Comparison of ENCODE assay signal across 9 mouse cellular contexts in the genomic region with DNA sequence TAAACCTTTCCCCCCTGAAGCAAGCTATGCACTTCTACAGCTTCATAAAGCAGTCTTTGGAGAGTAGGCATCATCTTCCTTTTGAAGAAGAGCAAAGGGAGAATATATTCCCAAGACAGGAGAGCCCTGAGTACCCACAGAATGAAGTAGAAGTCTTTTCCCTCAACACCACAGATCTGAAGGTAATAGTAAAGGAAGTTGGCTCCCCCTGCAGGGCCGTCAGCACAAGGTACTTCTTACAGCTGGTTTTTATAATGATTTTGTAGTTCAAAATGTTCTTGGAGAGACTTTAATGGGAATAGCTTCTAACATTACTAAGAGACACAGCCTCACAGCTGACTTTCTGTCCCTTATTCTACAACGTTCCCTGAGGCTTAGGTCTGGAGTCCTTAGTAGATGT. TPM values are rescaled to one million over a fixed set of nuclear protein-coding genes. Genes with fewer than 3 reads are reported as not detected.
A peak's percentile ranks its signal among the peaks of the same experiment; 100 is the strongest.
DNase-seq lines count a peak whose midpoint lies in the region; ATAC-seq and TF ChIP-seq lines count a peak whose summit lies in the region.
"Had no signal": no experiment of that assay in that cellular context is flagged by ENCODE, and none has a peak within 500 bp of the region (broad histone marks: within the 10 kb centered on the region; RNA-seq: fewer than 3 reads in every experiment).

No protein-coding gene starts in this region.

- no peak for ATAC-seq in forebrain, embryonic 11.5 days (replicated peaks; ENCODE audit: low FRiP score)

- H3K36me3 ChIP-seq in forebrain, embryonic 11.5 days (ENCODE audit: control insufficient read depth, insufficient read depth, low read length) = no peaks in the 10 kb centered on the region
- H3K36me3 ChIP-seq: midbrain, embryonic 12.5 days had no signal

- no peaks in the 10 kb centered on the region for H3K27me3 ChIP-seq in cerebellum, adult 2 months (ENCODE audit: control insufficient read depth, insufficient read depth, low read length)
- H3K27me3 ChIP-seq in forebrain, embryonic 11.5 days (ENCODE audit: control insufficient read depth, insufficient read depth, low read length) = no peaks in the 10 kb centered on the region
- H3K27me3 ChIP-seq: midbrain, embryonic 12.5 days had no signal

- TF ChIP-seq CTCF in layer of hippocampus, adult 2 months (conservative IDR thresholded peaks at IDR 0.05) = peak; percentile 67
- TF ChIP-seq CTCF in cerebellum, adult 2 months (IDR thresholded peaks at IDR 0.05; ENCODE audit: borderline replicate concordance, insufficient read depth, low read depth, low read length) = no peak

- no peak overlapping the region for H3K4me3 ChIP-seq in layer of hippocampus, adult 2 months
- no peak overlapping the region for H3K4me3 ChIP-seq in cerebellum, adult 2 months (replicated peaks; ENCODE audit: insufficient read depth, low read depth, low read length)
- no peak overlapping the region for H3K4me3 ChIP-seq in forebrain, embryonic 11.5 days (ENCODE audit: low read depth, low read length)
- H3K4me3 ChIP-seq: midbrain, embryonic 12.5 days had no signal

- H3K9ac ChIP-seq in forebrain, embryonic 11.5 days (ENCODE audit: low read length) = no peak overlapping the region
- H3K9ac ChIP-seq: midbrain, embryonic 12.5 days had no signal

- no peaks in the 10 kb centered on the region for H3K4me1 ChIP-seq in cerebellum, adult 2 months (ENCODE audit: control insufficient read depth, insufficient read depth, low read length)
- H3K4me1 ChIP-seq in forebrain, embryonic 11.5 days (replicated peaks; ENCODE audit: control insufficient read depth, insufficient read depth, low read length) = no peaks in the 10 kb centered on the region
- H3K4me1 ChIP-seq: midbrain, embryonic 12.5 days had no signal

- TF ChIP-seq POLR2A in cerebellum, adult 2 months (IDR thresholded peaks at IDR 0.05; ENCODE audit: borderline replicate concordance, insufficient read depth, low read length) = no peak

- no peak overlapping the region for H3K4me2 ChIP-seq in forebrain, embryonic 11.5 days (ENCODE audit: low read depth, low read length, severe bottlenecking)
- H3K4me2 ChIP-seq: midbrain, embryonic 12.5 days had no signal

- DNase-seq in adrenal gland, postnatal 10 days = peak; percentile 27
- DNase-seq in adrenal gland, adult 2 months = no peak
- DNase-seq in layer of hippocampus, adult 2 months (ENCODE audit: low spot score in 2 of 2) = no peak
- no peak for DNase-seq in layer of hippocampus, postnatal 36 days
- peak; percentile 49 for DNase-seq in gastrocnemius, postnatal 14 days
- peak; percentile 33 for DNase-seq in right cerebral cortex, postnatal 25 days
- no peak for DNase-seq in cerebellum, adult 2 months
- DNase-seq in forebrain, embryonic 11.5 days (ENCODE audit: low spot score) = no peak

- WGBS in cerebellum, adult 2 months = 80% methylated on average over 2 of the region's 2 CpGs
- 68% methylated on average over 2 of the region's 2 CpGs for WGBS in forebrain, embryonic 11.5 days

- H3K27ac ChIP-seq in layer of hippocampus, adult 2 months = no peak overlapping the region
- no peak overlapping the region for H3K27ac ChIP-seq in cerebellum, adult 2 months (ENCODE audit: insufficient read depth, low read length)
- no peak overlapping the region for H3K27ac ChIP-seq in forebrain, embryonic 11.5 days (ENCODE audit: low read depth, low read length)
- H3K27ac ChIP-seq: midbrain, embryonic 12.5 days had no signal

- no peaks in the 10 kb centered on the region for H3K9me3 ChIP-seq in forebrain, embryonic 11.5 days (ENCODE audit: control insufficient read depth, low read length)
- H3K9me3 ChIP-seq: midbrain, embryonic 12.5 days had no signal

- intact Hi-C loops in gastrocnemius, postnatal 14 days (cut with DNase I; ENCODE audit: low total_unique reads) = no loop called here

RNA-seq across cellular contexts. Expression of a gene that starts 19.8 kb away (rescaled TPM):
- under 1 TPM; 0.66 to 0.79 TPM for total RNA-seq in adrenal gland, postnatal 10 days (2021)
- total RNA-seq in adrenal gland, adult 2 months (2021) = not detected
- polyA plus RNA-seq in adrenal gland, adult 2 months (2012; rRNA removed) = 0.09 TPM in 1 of 2 replicates, not detected in the other
- not detected for total RNA-seq in layer of hippocampus, adult 2 months (2021)
- not detected for total RNA-seq in layer of hippocampus, postnatal 36 days (2021)
- under 1 TPM in 1 of 2 experiments, not detected in 1; 0.09 TPM for total RNA-seq in gastrocnemius, postnatal 14 days (2021)
- polyA plus RNA-seq in cerebellum, adult 2 months (2012; rRNA removed) = 0.05 TPM in 1 of 2 replicates, not detected in the other
- not detected in 2 replicates for polyA plus RNA-seq in forebrain, embryonic 11.5 days (2014; fragmentation: Nextera tagmentation; extraction: Ambion mirVana)
- polyA plus RNA-seq: midbrain, embryonic 12.5 days had no signal

RNA-seq across cellular contexts. Expression of a gene that starts 54.6 kb away (rescaled TPM):
- total RNA-seq in adrenal gland, postnatal 10 days (2021) = 10 to 100 TPM; 40.9 to 70.8 TPM
- 10 to 100 TPM; 25.7 to 28.3 TPM for total RNA-seq in adrenal gland, adult 2 months (2021)
- polyA plus RNA-seq in adrenal gland, adult 2 months (2012; rRNA removed) = 16.4 and 26.2 TPM in 2 replicates
- total RNA-seq in layer of hippocampus, adult 2 months (2021) = 10 to 100 TPM; 15.1 to 16.0 TPM
- 10 to 100 TPM; 13.6 to 16.4 TPM for total RNA-seq in layer of hippocampus, postnatal 36 days (2021)
- total RNA-seq in gastrocnemius, postnatal 14 days (2021) = 10 to 100 TPM; 18.9 to 20.1 TPM
- 3.2 and 3.9 TPM in 2 replicates for polyA plus RNA-seq in cerebellum, adult 2 months (2012; rRNA removed)
- polyA plus RNA-seq in forebrain, embryonic 11.5 days (2014; fragmentation: Nextera tagmentation; extraction: Ambion mirVana) = 3.7 and 4.7 TPM in 2 replicates

Comparison
In these comparisons a context has a peak if more than half of its experiments do, and no peak if none do; other contexts are left out.
1. DNase-seq: peak in adrenal gland, postnatal 10 days (single experiment), gastrocnemius, postnatal 14 days (single experiment) and right cerebral cortex, postnatal 25 days (single experiment); none in adrenal gland, adult 2 months (single experiment), layer of hippocampus, adult 2 months (0 of 2), layer of hippocampus, postnatal 36 days (0 of 2), cerebellum, adult 2 months (0 of 2) and forebrain, embryonic 11.5 days (single experiment).